Mouse (Mus musculus) liver, postnatal 0 days (tissue): Measurements from ENCODE around the gene Mapk7. TPM values are rescaled to one million over a fixed set of nuclear protein-coding genes. Genes with fewer than 3 reads are reported as not detected.

ENCODE experiments used
- ATAC-seq: fragments of 200-750 bp; cut with Nextera tagmentation; 2 replicates; pipeline ENCODE4 v1.8.0; 2017; ENCODE audit warnings: mild to moderate bottlenecking, moderate library complexity
- DNase-seq: peaks from one replicate; pipeline ENCODE4 v3.0.0-alpha.2; 2016
- H3K27ac ChIP-seq: fragments of 300-500 bp; sonication (generic); 2 replicates; pipeline ENCODE4 v1.5.1; 2014; ENCODE audit warnings: antibody characterized with exemption, moderate library complexity, mild to moderate bottlenecking, low read depth
- H3K27me3 ChIP-seq: fragments of 300-500 bp; sonication (generic); 2 replicates; pipeline ENCODE4 v1.6.1; 2014; ENCODE audit warnings: low read length, control low read depth, mixed read lengths; ENCODE audit not compliant: insufficient read depth
- H3K36me3 ChIP-seq: fragments of 300-500 bp; sonication (generic); replicated peaks from 2 replicates; pipeline ENCODE4 v1.6.1; 2014; ENCODE audit warnings: mild to moderate bottlenecking, control low read depth, low read length, moderate library complexity, mixed read lengths; ENCODE audit not compliant: insufficient read depth
- H3K4me1 ChIP-seq: fragments of 300-500 bp; sonication (generic); 2 replicates; pipeline ENCODE4 v1.6.1; 2014; ENCODE audit warnings: antibody characterized with exemption, mild to moderate bottlenecking, control low read depth; ENCODE audit not compliant: insufficient read depth
- H3K4me2 ChIP-seq: fragments of 300-500 bp; sonication (generic); 2 replicates; pipeline ENCODE4 v1.6.1; 2014; ENCODE audit warnings: low read depth, mild to moderate bottlenecking, low read length, moderate library complexity, mixed read lengths
- H3K4me3 ChIP-seq: fragments of 300-500 bp; sonication (generic); 2 replicates; pipeline ENCODE4 v1.5.1; 2014; ENCODE audit warnings: low read depth, low read length
- H3K9ac ChIP-seq: fragments of 300-500 bp; sonication (generic); replicated peaks from 2 replicates; pipeline ENCODE4 v1.6.1; 2014; ENCODE audit warnings: mild to moderate bottlenecking, moderate library complexity
- H3K9me3 ChIP-seq: fragments of 300-500 bp; sonication (generic); 2 replicates; pipeline ENCODE4 v1.6.1; 2016; ENCODE audit warnings: mild to moderate bottlenecking, control low read depth, low read length, mixed read lengths
- CTCF ChIP-seq: sonication (generic); IDR thresholded peaks from 2 replicates; pipeline ENCODE4 v1.5.1; 2016; ENCODE audit warnings: antibody characterized with exemption, low read depth
- EP300 ChIP-seq: IDR thresholded peaks from 2 replicates; pipeline ENCODE4 v1.6.1; 2016; ENCODE audit warnings: antibody characterized with exemption, low read depth, mild to moderate bottlenecking
- WGBS: fragments of 180-500 bp; shearing (Covaris S2); extraction: QIAGEN DNeasy Blood & Tissue Kit; methylation state at CpG from one replicate; pipeline ENCODE4 v1.1.7; 2014; ENCODE audit not compliant: insufficient replicate concordance; 5-methylcytosine and 5-hydroxymethylcytosine counted together
- polyA plus RNA-seq: library from polyadenylated mRNA; unstranded; fragments of >200 nt; fragmentation: Nextera tagmentation; extraction: Ambion mirVana; gene quantifications from 2 replicates; pipeline ENCODE4 v1.2.1, GENCODE M21; 2015

Gene Mapk7
- polyA plus RNA-seq, 1 experiment from 2014 or later, result 5.6 TPM

DNA sequence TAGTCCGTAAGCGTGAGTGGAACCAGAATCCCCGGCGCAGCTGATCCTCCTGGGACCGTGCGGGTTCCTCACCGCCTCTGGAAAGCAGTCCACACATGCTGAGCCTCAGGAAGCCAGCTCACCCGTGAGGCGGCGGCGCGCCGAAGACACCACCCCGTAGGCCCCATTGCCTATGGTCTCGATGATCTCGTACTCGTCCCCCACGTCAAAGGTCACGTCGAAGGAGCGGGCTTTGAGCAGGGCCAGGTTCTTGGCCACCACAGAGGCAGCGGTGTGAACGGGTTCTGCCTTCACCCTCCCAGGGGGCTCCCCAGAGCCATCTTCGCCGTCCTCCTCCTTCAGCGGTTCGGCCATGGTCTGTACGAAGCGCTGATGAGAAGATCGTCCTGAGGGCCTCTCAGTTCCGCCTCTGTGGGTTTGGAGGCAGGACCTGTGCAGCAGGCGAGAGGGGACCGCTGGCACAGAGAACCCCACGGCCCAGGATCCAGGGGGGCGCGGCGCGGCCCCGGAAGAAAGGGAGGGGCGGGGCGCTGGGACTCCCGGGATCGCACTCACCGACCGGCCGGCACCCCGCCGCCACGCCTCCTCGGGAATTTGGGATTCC is 579 bp downstream of the Mapk7 start:
- Histone ChIP-seq H3K36me3 (peaks cover 22% of the 10 kb centered on the region), H3K27me3 (no peaks in the 10 kb centered on the region), H3K4me2 (peak overlapping the region; percentile 89), H3K27ac (peak overlapping the region; percentile 37), H3K4me1 (peaks cover 18% of the 10 kb centered on the region; the same call in 1 of the 2 replicates), H3K4me3 (peak overlapping the region; percentile 68), H3K9ac (peak overlapping the region; percentile 64), H3K9me3 (no peaks in the 10 kb centered on the region)
- WGBS, result 3% methylated on average over 46 of the region's 50 CpGs
- DNase-seq (no peak), ATAC-seq (peak; percentile 54)
- TF ChIP-seq CTCF (no peak), EP300 (no peak)

DNA sequence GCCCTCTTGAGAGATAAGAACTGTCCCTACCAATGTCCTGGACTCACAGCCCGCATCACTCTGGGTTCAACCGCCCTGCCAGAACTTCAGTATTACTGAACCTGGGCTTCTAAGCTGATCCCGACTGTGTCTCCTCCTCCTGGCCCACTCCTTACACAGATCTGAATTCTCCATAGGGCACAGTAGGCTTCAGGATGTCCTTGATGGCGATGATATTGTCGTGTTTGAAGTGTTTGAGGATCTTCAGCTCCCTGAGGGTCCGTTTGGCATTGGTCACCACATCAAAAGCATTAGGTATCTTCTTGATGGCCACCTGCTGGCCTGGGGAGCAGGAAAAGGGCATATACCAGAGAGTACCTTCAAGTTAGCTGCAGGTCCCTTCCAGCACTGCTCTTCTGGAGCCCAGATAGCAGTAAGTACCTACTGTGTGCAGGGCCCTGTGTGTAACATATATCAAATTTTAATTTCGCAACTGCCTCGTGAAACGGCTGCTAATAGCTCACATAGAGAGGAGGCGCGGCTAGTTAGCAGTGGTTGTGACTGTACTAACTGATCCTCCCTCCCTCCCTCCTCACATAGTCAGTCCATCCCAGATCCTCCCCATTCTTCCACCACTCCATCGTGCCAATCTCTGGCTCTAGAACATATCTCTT is 1.3 kb downstream of the Mapk7 start:
- Histone ChIP-seq H3K4me2 (peak overlapping the region; percentile 89), H3K4me3 (peak overlapping the region; percentile 68), H3K27ac (no peak overlapping the region), H3K4me1 (peaks cover 18% of the 10 kb centered on the region; the same call in 1 of the 2 replicates), H3K9ac (peak overlapping the region; percentile 64), H3K9me3 (no peaks in the 10 kb centered on the region), H3K27me3 (no peaks in the 10 kb centered on the region), H3K36me3 (peaks cover 22% of the 10 kb centered on the region)
- TF ChIP-seq CTCF (no peak), EP300 (no peak)
- no peak for DNase-seq
- no peak for ATAC-seq
- WGBS, result 70% methylated on average over 12 of the region's 12 CpGs

DNA sequence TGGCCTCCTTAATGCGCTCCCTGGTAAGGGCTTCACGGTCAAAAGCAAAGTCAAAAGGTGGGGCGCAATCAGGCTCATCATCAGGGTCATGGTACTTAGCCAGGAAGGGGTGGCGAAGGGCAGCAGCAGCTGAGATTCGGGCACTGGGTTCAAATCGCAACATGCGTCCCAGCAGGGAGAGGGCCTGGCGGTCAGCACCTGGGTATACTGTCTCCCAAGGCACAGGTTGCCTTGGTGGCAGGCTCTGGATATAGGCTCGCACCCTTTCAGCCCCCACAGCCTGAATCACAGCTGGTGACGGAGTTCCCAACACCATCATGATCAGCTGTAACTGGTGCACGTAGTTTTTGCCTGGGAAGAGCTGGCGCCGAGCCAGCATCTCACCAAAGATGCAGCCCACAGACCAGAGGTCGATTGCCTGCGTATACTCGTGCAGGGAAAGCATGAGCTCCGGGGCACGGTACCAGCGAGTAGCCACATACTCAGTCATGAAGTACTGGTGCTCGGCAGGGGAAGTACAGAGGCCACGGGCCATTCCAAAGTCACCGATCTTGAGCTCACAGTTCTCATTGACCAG is 3.2 kb downstream of the Mapk7 start:
- Histone ChIP-seq H3K9ac (no peak overlapping the region), H3K4me1 (peaks cover 18% of the 10 kb centered on the region; the same call in 1 of the 2 replicates), H3K27ac (no peak overlapping the region), H3K9me3 (no peaks in the 10 kb centered on the region), H3K27me3 (no peaks in the 10 kb centered on the region), H3K4me2 (no peak overlapping the region), H3K4me3 (no peak overlapping the region), H3K36me3 (peaks cover 22% of the 10 kb centered on the region)
- ATAC-seq, result no peak
- TF ChIP-seq EP300 (no peak), CTCF (no peak)
- WGBS, result 88% methylated on average over 22 of the region's 22 CpGs
- DNase-seq, result no peak

DNA sequence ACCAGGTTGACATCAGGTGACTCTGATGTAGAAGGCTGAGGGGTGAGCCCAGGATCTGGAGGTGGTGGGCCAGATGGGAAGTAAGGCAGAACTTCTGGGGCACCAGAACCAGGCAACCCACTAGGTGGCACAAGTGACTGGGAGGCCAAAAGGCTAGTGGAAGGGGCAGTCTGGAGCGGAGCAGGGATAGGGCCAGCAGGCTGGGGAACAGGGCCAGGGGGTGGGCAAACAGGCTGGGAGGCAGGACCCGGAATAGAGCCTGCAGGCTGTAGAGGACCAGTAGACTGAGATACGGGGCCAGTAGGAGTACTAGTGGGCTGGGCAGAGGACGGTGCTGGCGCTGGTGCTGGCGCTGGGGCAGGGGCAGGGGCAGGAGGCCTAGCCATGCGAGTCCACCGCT is 4.3 kb downstream of the Mapk7 start:
- TF ChIP-seq EP300 (no peak), CTCF (no peak)
- peaks cover 14% of the 10 kb centered on the region; the same call in 1 of the 2 replicates for H3K4me1 ChIP-seq

DNA sequence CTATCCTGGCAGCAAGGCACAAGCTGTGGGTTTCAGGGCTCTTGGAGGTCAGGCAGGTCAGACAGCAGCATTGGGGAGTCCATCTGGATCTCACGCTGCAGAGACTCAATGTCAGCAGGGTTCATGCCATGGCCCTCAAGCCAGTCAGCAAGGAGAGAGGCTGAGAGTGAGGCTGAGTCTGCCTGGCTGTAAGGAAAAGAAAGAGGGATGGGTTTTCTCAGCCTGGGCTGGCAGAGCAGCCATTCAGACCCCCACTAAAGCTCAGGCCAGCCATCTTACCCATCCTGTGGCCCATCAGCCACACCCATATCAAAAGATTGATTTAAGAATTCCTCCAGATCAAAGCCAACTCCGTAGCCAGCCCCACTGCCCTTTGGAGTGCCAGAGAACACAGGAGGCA is 5.1 kb downstream of the Mapk7 start:
- ATAC-seq, result no peak
- no peak overlapping the region for H3K4me2 ChIP-seq
- no peak for TF ChIP-seq EP300
- TF ChIP-seq CTCF, result no peak
- no peak overlapping the region for H3K27ac ChIP-seq
- H3K4me1 ChIP-seq, result peaks cover 12% of the 10 kb centered on the region; the same call in 1 of the 2 replicates
- no peak for DNase-seq
- no peak overlapping the region for H3K9ac ChIP-seq
- H3K27me3 ChIP-seq, result no peaks in the 10 kb centered on the region
- H3K4me3 ChIP-seq, result no peak overlapping the region
- H3K9me3 ChIP-seq, result no peaks in the 10 kb centered on the region
- peaks cover 22% of the 10 kb centered on the region for H3K36me3 ChIP-seq
- 89% methylated on average over 2 of the region's 2 CpGs for WGBS

More for the DNA sequence above, 4.3 kb downstream of the Mapk7 start:
- no peak for ATAC-seq
- no peak overlapping the region for H3K9ac ChIP-seq
- WGBS, result 84% methylated on average over 8 of the region's 8 CpGs
- no peaks in the 10 kb centered on the region for H3K9me3 ChIP-seq
- DNase-seq, result no peak
- no peak overlapping the region for H3K4me2 ChIP-seq
- H3K4me3 ChIP-seq, result no peak overlapping the region
- no peak overlapping the region for H3K27ac ChIP-seq
- H3K36me3 ChIP-seq, result peaks cover 22% of the 10 kb centered on the region
- H3K27me3 ChIP-seq, result no peaks in the 10 kb centered on the region

DNA sequence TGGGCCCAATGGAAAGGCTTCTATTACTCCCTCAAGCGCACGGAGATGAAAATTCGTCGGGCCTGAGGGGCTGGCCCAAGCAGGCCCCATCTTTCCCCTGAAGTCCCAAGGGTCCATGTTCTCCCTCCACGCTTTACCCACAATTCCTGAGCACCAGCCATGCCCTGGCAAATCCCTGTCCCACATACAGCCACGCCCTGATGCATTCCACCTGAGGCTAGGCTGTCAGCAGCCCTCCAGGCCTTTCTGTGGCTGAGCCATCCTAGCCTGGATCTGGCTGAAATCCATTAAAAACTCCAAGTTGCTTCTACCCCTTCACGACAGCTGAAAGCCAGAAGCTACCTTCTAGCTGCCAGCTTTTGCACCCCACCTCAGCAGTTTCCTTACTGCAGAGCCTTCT is 6.3 kb downstream of the Mapk7 start:
- Histone ChIP-seq H3K4me3 (no peak overlapping the region), H3K27me3 (no peaks in the 10 kb centered on the region), H3K36me3 (peaks cover 22% of the 10 kb centered on the region), H3K9ac (no peak overlapping the region), H3K9me3 (no peaks in the 10 kb centered on the region), H3K4me2 (no peak overlapping the region), H3K27ac (no peak overlapping the region), H3K4me1 (peaks cover 3% of the 10 kb centered on the region; the same call in 1 of the 2 replicates)
- WGBS, result 86% methylated on average over 7 of the region's 7 CpGs
- TF ChIP-seq CTCF, result no peak
- no peak for TF ChIP-seq EP300
- ATAC-seq (no peak), DNase-seq (no peak)
